Mouse (Mus musculus) MEL (cell line): ENCODE measurements around the gene Tut4. TPM values are rescaled to one million over a fixed set of nuclear protein-coding genes. Genes with fewer than 3 reads are reported as not detected.

Experiments used
- DNase-seq: peaks from one replicate; pipeline ENCODE4 v3.0.0; 2011; ENCODE audit warnings: low read depth, low spot score
- H3K27ac ChIP-seq: 2 replicates; pipeline ENCODE4 v1.5.1; 2012; ENCODE audit warnings: low read depth, mild to moderate bottlenecking, control low read depth, low read length, moderate library complexity; ENCODE audit not compliant: control insufficient read depth
- H3K27me3 ChIP-seq, 2 experiments: fragments of 150-350 bp in 1 of 2; sonication (generic) in 1 of 2; 2 replicates each; pipeline ENCODE4 v1.6.1; 2012; ENCODE audit warnings: low read length in 2 of 2, mild to moderate bottlenecking in 2 of 2, improper control_type of control experiment in 1 of 2, moderate library complexity in 1 of 2; ENCODE audit not compliant: insufficient read depth in 2 of 2, control insufficient read depth in 1 of 2
- H3K36me3 ChIP-seq, 2 experiments: 2 replicates each; pipeline ENCODE4 v1.6.1; 2012 to 2014; ENCODE audit warnings: low read length in 2 of 2, improper control_type of control experiment in 1 of 2, inconsistent platforms in 1 of 2, mild to moderate bottlenecking in 1 of 2; ENCODE audit not compliant: insufficient read depth in 2 of 2, control insufficient read depth in 1 of 2
- H3K4me1 ChIP-seq, 2 experiments: fragments of 150-350 bp in 1 of 2; sonication (generic) in 1 of 2; 2 replicates each; pipeline ENCODE4 v1.6.1; 2012; ENCODE audit warnings: low read length in 2 of 2, improper control_type of control experiment in 1 of 2, mild to moderate bottlenecking in 1 of 2; ENCODE audit not compliant: insufficient read depth in 2 of 2, control insufficient read depth in 1 of 2
- H3K4me3 ChIP-seq, 2 experiments: fragments of 150-350 bp in 1 of 2; sonication (generic) in 1 of 2; 2 replicates each; pipeline ENCODE4 v1.5.1; 2012; ENCODE audit warnings: low read depth in 2 of 2, low read length in 2 of 2, mild to moderate bottlenecking in 2 of 2, moderate library complexity in 2 of 2, control low read depth in 1 of 2, improper control_type of control experiment in 1 of 2; ENCODE audit not compliant: control insufficient read depth in 1 of 2, insufficient read depth in 1 of 2
- H3K79me2 ChIP-seq: 2 replicates; pipeline ENCODE4 v1.6.1; 2012; ENCODE audit warnings: mild to moderate bottlenecking, low read length, moderate library complexity; ENCODE audit not compliant: control insufficient read depth, poor library complexity, insufficient read depth
- H3K9ac ChIP-seq: 2 replicates; pipeline ENCODE4 v1.6.1; 2012; ENCODE audit warnings: low read depth, mild to moderate bottlenecking, control low read depth, low read length, moderate library complexity; ENCODE audit not compliant: control insufficient read depth, poor library complexity, severe bottlenecking
- H3K9me3 ChIP-seq: fragments of 150-350 bp; sonication (generic); replicated peaks from 2 replicates; pipeline ENCODE4 v1.6.1; 2012; ENCODE audit warnings: mild to moderate bottlenecking, low read length, improper control_type of control experiment, moderate library complexity; ENCODE audit not compliant: insufficient read depth
- BHLHE40 ChIP-seq: IDR thresholded peaks from 2 replicates; pipeline ENCODE4 v1.6.1; 2012; ENCODE audit warnings: low read depth, mild to moderate bottlenecking, inconsistent platforms, low read length, improper control_type of control experiment, borderline replicate concordance
- CHD1 ChIP-seq: IDR thresholded peaks from 2 replicates; pipeline ENCODE4 v1.6.1; 2012; ENCODE audit warnings: low read depth, mild to moderate bottlenecking, inconsistent platforms, low read length, improper control_type of control experiment
- CHD2 ChIP-seq: IDR thresholded peaks from 2 replicates; pipeline ENCODE4 v1.6.1; 2011; ENCODE audit warnings: low read length, improper control_type of control experiment
- CTCF ChIP-seq, 3 experiments: IDR thresholded peaks in 2 of 3; conservative IDR thresholded peaks in 1 of 3; 2 replicates each; pipeline ENCODE4 v1.5.1; 2011 to 2012; ENCODE audit warnings: low read length in 3 of 3, low read depth in 2 of 3, mild to moderate bottlenecking in 2 of 3, improper control_type of control experiment in 1 of 3, inconsistent platforms in 1 of 3, mixed read lengths in 1 of 3, moderate library complexity in 1 of 3; ENCODE audit not compliant: control insufficient read depth in 1 of 3, insufficient read depth in 1 of 3, poor library complexity in 1 of 3, severe bottlenecking in 1 of 3
- ELF1 ChIP-seq: IDR thresholded peaks from 2 replicates; pipeline ENCODE4 v1.6.1; 2014; ENCODE audit warnings: low read depth, mild to moderate bottlenecking, inconsistent platforms, low read length, improper control_type of control experiment, moderate library complexity
- ETS1 ChIP-seq: IDR thresholded peaks from 2 replicates; pipeline ENCODE4 v1.6.1; 2012; ENCODE audit warnings: low read depth, mild to moderate bottlenecking, inconsistent platforms, low read length, improper control_type of control experiment, moderate library complexity
- GABPA ChIP-seq: IDR thresholded peaks from 2 replicates; pipeline ENCODE4 v1.6.1; 2012; ENCODE audit warnings: low read depth, mild to moderate bottlenecking, inconsistent platforms, low read length, improper control_type of control experiment, moderate library complexity
- GATA1 ChIP-seq: IDR thresholded peaks from 2 replicates; pipeline ENCODE4 v1.6.1; 2011; ENCODE audit warnings: low read depth, low read length, improper control_type of control experiment
- JUND ChIP-seq: IDR thresholded peaks from 2 replicates; pipeline ENCODE4 v1.6.1; 2011; ENCODE audit warnings: low read depth, mild to moderate bottlenecking, improper control_type of control experiment, low read length
- KAT2A ChIP-seq: conservative IDR thresholded peaks from 2 replicates; pipeline ENCODE4 v1.6.1; 2012; ENCODE audit warnings: low read depth, low read length, improper control_type of control experiment, inconsistent platforms
- MAFK ChIP-seq: IDR thresholded peaks from 2 replicates; pipeline ENCODE4 v1.6.1; 2011; ENCODE audit warnings: low read depth, mild to moderate bottlenecking, low read length, improper control_type of control experiment, borderline replicate concordance
- MAX ChIP-seq: IDR thresholded peaks from 2 replicates; pipeline ENCODE4 v1.6.1; 2011; ENCODE audit warnings: low read length, improper control_type of control experiment
- MXI1 ChIP-seq: IDR thresholded peaks from 2 replicates; pipeline ENCODE4 v1.6.1; 2011; ENCODE audit warnings: mild to moderate bottlenecking, low read depth, low read length, improper control_type of control experiment
- MYB ChIP-seq: IDR thresholded peaks from 2 replicates; pipeline ENCODE4 v1.6.1; 2011; ENCODE audit warnings: mild to moderate bottlenecking, low read depth, low read length, improper control_type of control experiment
- NRF1 ChIP-seq: IDR thresholded peaks from 2 replicates; pipeline ENCODE4 v1.6.1; 2014; ENCODE audit warnings: low read depth, mild to moderate bottlenecking, inconsistent platforms, low read length, improper control_type of control experiment, moderate library complexity; ENCODE audit not compliant: poor library complexity, insufficient read depth, severe bottlenecking
- RAD21 ChIP-seq: IDR thresholded peaks from 2 replicates; pipeline ENCODE4 v1.6.1; 2011; ENCODE audit warnings: mild to moderate bottlenecking, low read depth, low read length, improper control_type of control experiment
- RCOR1 ChIP-seq: IDR thresholded peaks from 2 replicates; pipeline ENCODE4 v1.6.1; 2012; ENCODE audit warnings: low read depth, mild to moderate bottlenecking, inconsistent platforms, low read length, improper control_type of control experiment
- SMC3 ChIP-seq: IDR thresholded peaks from 2 replicates; pipeline ENCODE4 v1.6.1; 2011; ENCODE audit warnings: low read depth, low read length, improper control_type of control experiment
- TBP ChIP-seq: IDR thresholded peaks from 2 replicates; pipeline ENCODE4 v1.8.0; 2011; ENCODE audit warnings: low read depth, low read length, improper control_type of control experiment
- TCF12 ChIP-seq: IDR thresholded peaks from 2 replicates; pipeline ENCODE4 v1.6.1; 2014; ENCODE audit warnings: low read depth, mild to moderate bottlenecking, inconsistent platforms, low read length, improper control_type of control experiment, moderate library complexity
- UBTF ChIP-seq: IDR thresholded peaks from 2 replicates; pipeline ENCODE4 v1.6.1; 2012; ENCODE audit warnings: low read depth, mild to moderate bottlenecking, inconsistent platforms, low read length, improper control_type of control experiment, moderate library complexity, borderline replicate concordance; ENCODE audit not compliant: insufficient read depth
- USF2 ChIP-seq, 2 experiments: IDR thresholded peaks; 2 replicates each; pipeline ENCODE4 v1.6.1; 2011 to 2012; ENCODE audit warnings: improper control_type of control experiment in 2 of 2, low read length in 2 of 2, borderline replicate concordance in 1 of 2, inconsistent platforms in 1 of 2, low read depth in 1 of 2, mild to moderate bottlenecking in 1 of 2; ENCODE audit not compliant: insufficient read depth in 1 of 2
- ZC3H11A ChIP-seq: IDR thresholded peaks from 2 replicates; pipeline ENCODE4 v1.6.1; 2012; ENCODE audit warnings: low read depth, mild to moderate bottlenecking, inconsistent platforms, low read length, improper control_type of control experiment
- ZKSCAN1 ChIP-seq: IDR thresholded peaks from 2 replicates; pipeline ENCODE4 v1.6.1; 2012; ENCODE audit warnings: low read depth, mild to moderate bottlenecking, inconsistent platforms, low read length, improper control_type of control experiment, moderate library complexity
- ZMIZ1 ChIP-seq: IDR thresholded peaks from 2 replicates; pipeline ENCODE4 v1.6.1; 2012; ENCODE audit warnings: low read depth, mild to moderate bottlenecking, inconsistent platforms, low read length, improper control_type of control experiment, moderate library complexity
- ZNF384 ChIP-seq: IDR thresholded peaks from 2 replicates; pipeline ENCODE4 v1.6.1; 2012; ENCODE audit warnings: low read depth, mild to moderate bottlenecking, inconsistent platforms, low read length, improper control_type of control experiment
- polyA plus RNA-seq, 2 experiments: library from polyadenylated mRNA; stranded (reverse) in 1 of 2; unstranded in 1 of 2; fragments of >175 nt in 1 of 2; fragments of >200 nt in 1 of 2; gene quantifications; 2 replicates each; pipeline versions ENCODE4 v1.2.1 to v1.2.4; 2012; ENCODE audit warnings: low replicate concordance in 2 of 2, low read depth in 1 of 2; ENCODE audit not compliant: insufficient read length in 2 of 2, insufficient read depth in 1 of 2, missing spikeins in 1 of 2
- total RNA-seq: library from RNA; depleted of rRNA; stranded (reverse); fragments of 300-350 nt; gene quantifications from 2 replicates; pipeline ENCODE4 v1.2.3, GENCODE M21; 2012

Tut4 gene
- total and polyA plus RNA-seq, 3 experiments, result 9.0 to 63.2 TPM; not detected in 1

GRCm38 (mm10) chr4:108430656-108431560 lies 28.3 kb upstream of the Tut4 start (continued):
- TF ChIP-seq BHLHE40, result no peak

- Histone ChIP-seq H3K4me1 (peaks cover 0 to 7% of the 10 kb centered on the region in 2 experiments; a peak in 1 of 4 replicates), H3K9ac (no peak overlapping the region), H3K36me3 (peaks cover 0 to 5% of the 10 kb centered on the region in 2 experiments; a peak in 2 of 4 replicates), H3K4me3 (no peak overlapping the region), H3K27me3 (peaks cover 2 to 3% of the 10 kb centered on the region in 2 experiments; a peak in 2 of 4 replicates), H3K9me3 (no peaks in the 10 kb centered on the region), H3K79me2 (no peaks in the 10 kb centered on the region), H3K27ac (no peak overlapping the region)
- TF ChIP-seq ETS1 (no peak), CTCF (IDR thresholded peaks at IDR 0.05 in 2 of 3, conservative IDR thresholded peaks at IDR 0.05 in 1 of 3; ENCODE audit: control insufficient read depth in 1 of 3, insufficient read depth in 1 of 3, low read depth in 2 of 3, low read length in 3 of 3, poor library complexity in 1 of 3, severe bottlenecking in 1 of 3) (no peak), RCOR1 (no peak), GATA1 (no peak), KAT2A (no peak), UBTF (no peak), MAFK (no peak), TCF12 (no peak), ZKSCAN1 (no peak), MXI1 (no peak), TBP (no peak), GABPA (no peak), ZNF384 (no peak), MAX (no peak), ZMIZ1 (no peak)
- no peak for DNase-seq
These were observed 27.7 kb upstream of the Tut4 start for GRCm38 (mm10) chr4:108431561-108431936.

GRCm38 (mm10) chr4:108433341-108433740 lies 25.9 kb upstream of the Tut4 start:
- H3K79me2 ChIP-seq, result no peaks in the 10 kb centered on the region
- no peaks in the 10 kb centered on the region for H3K36me3 ChIP-seq

More at GRCm38 (mm10) chr4:108433341-108433740, 25.9 kb upstream of the Tut4 start:
- Histone ChIP-seq H3K4me3 (no peak overlapping the region), H3K4me1 (peaks cover 0 to 3% of the 10 kb centered on the region in 2 experiments; a peak in 1 of 4 replicates), H3K27me3 (peaks cover 2 to 3% of the 10 kb centered on the region in 2 experiments; a peak in 2 of 4 replicates), H3K27ac (no peak overlapping the region), H3K9me3 (no peaks in the 10 kb centered on the region), H3K9ac (no peak overlapping the region)
- no peak for DNase-seq
- TF ChIP-seq USF2 (IDR thresholded peaks at IDR 0.05; ENCODE audit: borderline replicate concordance in 1 of 2, insufficient read depth in 1 of 2, low read depth in 1 of 2, low read length in 2 of 2) (no peak), MYB (no peak), ETS1 (no peak), RAD21 (no peak), UBTF (no peak), NRF1 (no peak), JUND (no peak), CHD2 (no peak), CHD1 (no peak), ELF1 (no peak), SMC3 (no peak), BHLHE40 (no peak), ZC3H11A (no peak)
